Mouse (Mus musculus): ENCODE measurements around the gene Polr2b. TPM values are rescaled to one million over a fixed set of nuclear protein-coding genes. Genes with fewer than 3 reads are reported as not detected.
A peak's percentile ranks its signal among the peaks of the same experiment; 100 is the strongest.

Polr2b gene
- polyA plus RNA-seq, 1 experiment: 21.8 TPM

DNA sequence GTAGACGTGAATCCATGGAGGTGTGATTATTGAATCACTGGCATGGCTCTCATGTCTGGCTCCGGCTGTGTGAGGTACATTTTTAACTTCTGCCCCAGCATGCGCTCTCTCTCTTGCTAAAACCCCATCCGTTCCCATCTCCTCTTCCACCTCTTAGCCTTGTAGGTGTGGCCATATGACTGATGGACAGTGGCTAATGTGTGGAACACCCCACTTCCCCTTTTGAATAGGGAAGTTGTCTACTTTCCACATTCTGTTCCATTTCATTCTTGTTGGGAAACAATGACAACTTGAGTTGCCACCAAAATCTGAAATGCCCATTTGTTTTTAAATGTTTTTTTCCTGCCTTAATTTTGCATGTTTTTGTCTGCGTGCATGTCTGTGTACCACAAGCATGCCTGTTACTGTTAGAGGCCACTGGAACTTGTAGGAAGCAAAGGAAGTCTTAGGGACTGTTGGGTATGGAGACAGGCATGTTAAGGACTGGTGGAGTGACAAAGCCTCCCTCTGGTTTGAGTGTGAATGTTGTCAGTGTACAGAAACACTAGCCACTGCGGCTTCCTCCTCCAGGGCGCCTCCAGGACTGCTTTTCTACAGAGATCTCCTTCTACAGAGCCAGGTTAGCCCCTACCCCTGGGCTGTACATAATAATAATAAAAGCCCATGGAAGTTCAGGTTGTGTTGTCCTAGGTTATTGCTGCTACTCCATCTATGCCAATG is 17.0 kb upstream of the Polr2b start:
- TF ChIP-seq POLR2A (IDR thresholded peaks at IDR 0.05; ENCODE audit: control insufficient read depth, low read depth, low read length): no peak
- TF ChIP-seq CTCF (IDR thresholded peaks at IDR 0.05; ENCODE audit: control insufficient read depth, insufficient read depth, insufficient replicate concordance, low read depth, low read length): no peak
- no peaks in the 10 kb centered on the region; the same call in 1 of the 2 replicates for H3K36me3 ChIP-seq (ENCODE audit: control insufficient read depth, insufficient read depth, low read length)
- no peaks in the 10 kb centered on the region for H3K4me1 ChIP-seq (ENCODE audit: control insufficient read depth, insufficient read depth, low read length)
- no peaks in the 10 kb centered on the region for H3K27me3 ChIP-seq (ENCODE audit: control insufficient read depth, insufficient read depth, low read length)
- H3K27ac ChIP-seq (ENCODE audit: control insufficient read depth, insufficient read depth, low read depth, low read length): no peak overlapping the region
- H3K4me3 ChIP-seq (ENCODE audit: control insufficient read depth, low read depth, low read length): no peak overlapping the region

DNA sequence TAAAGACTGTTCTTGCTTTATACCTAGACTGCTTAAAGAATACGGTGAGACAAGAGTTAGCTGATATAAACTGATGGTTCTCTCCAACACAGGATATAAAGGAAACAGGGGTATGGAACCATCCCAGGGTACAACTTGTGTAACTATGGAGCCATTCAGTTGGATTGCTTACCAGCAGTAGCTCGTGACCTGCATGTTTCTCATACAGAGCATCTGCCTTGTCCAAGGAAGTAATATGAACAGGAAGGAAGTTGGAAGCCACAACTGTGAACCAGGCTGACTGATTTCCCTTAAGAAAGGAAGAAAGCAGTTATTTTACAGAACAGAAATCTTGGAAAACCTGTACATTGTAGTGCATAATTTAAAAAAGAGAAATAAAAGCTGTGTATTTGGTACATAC is 10.5 kb upstream of the Polr2b start:
- Histone ChIP-seq H3K36me3 (ENCODE audit: control insufficient read depth, insufficient read depth, low read length) (no peaks in the 10 kb centered on the region), H3K4me3 (ENCODE audit: control insufficient read depth, low read depth, low read length) (no peak overlapping the region)

DNA sequence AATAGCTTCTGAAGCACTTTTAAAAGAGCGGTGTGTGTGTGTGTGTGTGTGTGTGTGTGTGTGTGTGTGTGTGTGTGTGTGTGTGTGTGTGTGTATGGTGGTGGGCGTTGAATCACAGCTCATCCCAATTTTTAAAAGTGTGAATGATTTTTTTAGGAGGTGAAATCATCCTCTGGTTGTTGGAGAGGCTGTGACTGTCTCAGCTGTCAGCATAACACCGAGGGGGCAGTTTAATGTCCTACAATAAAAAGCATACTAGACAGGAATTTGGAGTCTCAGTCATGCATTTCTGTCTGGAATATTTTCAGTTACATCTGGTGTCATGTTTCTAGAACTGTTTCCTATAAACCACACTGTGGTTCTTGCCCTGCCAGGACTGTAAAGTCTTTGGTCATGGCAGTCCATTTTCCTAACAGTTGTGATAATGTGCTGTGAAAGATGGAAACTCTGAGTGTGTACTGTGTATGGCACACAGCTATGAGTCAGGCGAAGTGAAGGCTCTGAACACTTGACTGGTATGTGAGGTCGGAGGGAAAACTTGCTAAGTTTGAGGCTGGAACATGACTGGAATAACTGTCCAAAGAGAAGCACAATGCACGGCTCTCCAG is 8.5 kb upstream of the Polr2b start:
- TF ChIP-seq CTCF (IDR thresholded peaks at IDR 0.05; ENCODE audit: control insufficient read depth, insufficient read depth, insufficient replicate concordance, low read depth, low read length) (no peak), POLR2A (IDR thresholded peaks at IDR 0.05; ENCODE audit: control insufficient read depth, low read depth, low read length) (no peak)
- H3K4me1 ChIP-seq (ENCODE audit: control insufficient read depth, insufficient read depth, low read length): no peaks in the 10 kb centered on the region
- H3K4me3 ChIP-seq (ENCODE audit: control insufficient read depth, low read depth, low read length): no peak overlapping the region
- H3K36me3 ChIP-seq (ENCODE audit: control insufficient read depth, insufficient read depth, low read length): peaks cover 1% of the 10 kb centered on the region; the same call in 1 of the 2 replicates
- H3K27me3 ChIP-seq (ENCODE audit: control insufficient read depth, insufficient read depth, low read length): no peaks in the 10 kb centered on the region
- H3K27ac ChIP-seq (ENCODE audit: control insufficient read depth, insufficient read depth, low read depth, low read length): no peak overlapping the region

More for the DNA sequence above, 10.5 kb upstream of the Polr2b start:
- Histone ChIP-seq H3K27me3 (ENCODE audit: control insufficient read depth, insufficient read depth, low read length) (no peaks in the 10 kb centered on the region), H3K27ac (ENCODE audit: control insufficient read depth, insufficient read depth, low read depth, low read length) (no peak overlapping the region), H3K4me1 (ENCODE audit: control insufficient read depth, insufficient read depth, low read length) (no peaks in the 10 kb centered on the region)
- TF ChIP-seq POLR2A (IDR thresholded peaks at IDR 0.05; ENCODE audit: control insufficient read depth, low read depth, low read length) (no peak), CTCF (IDR thresholded peaks at IDR 0.05; ENCODE audit: control insufficient read depth, insufficient read depth, insufficient replicate concordance, low read depth, low read length) (no peak)

DNA sequence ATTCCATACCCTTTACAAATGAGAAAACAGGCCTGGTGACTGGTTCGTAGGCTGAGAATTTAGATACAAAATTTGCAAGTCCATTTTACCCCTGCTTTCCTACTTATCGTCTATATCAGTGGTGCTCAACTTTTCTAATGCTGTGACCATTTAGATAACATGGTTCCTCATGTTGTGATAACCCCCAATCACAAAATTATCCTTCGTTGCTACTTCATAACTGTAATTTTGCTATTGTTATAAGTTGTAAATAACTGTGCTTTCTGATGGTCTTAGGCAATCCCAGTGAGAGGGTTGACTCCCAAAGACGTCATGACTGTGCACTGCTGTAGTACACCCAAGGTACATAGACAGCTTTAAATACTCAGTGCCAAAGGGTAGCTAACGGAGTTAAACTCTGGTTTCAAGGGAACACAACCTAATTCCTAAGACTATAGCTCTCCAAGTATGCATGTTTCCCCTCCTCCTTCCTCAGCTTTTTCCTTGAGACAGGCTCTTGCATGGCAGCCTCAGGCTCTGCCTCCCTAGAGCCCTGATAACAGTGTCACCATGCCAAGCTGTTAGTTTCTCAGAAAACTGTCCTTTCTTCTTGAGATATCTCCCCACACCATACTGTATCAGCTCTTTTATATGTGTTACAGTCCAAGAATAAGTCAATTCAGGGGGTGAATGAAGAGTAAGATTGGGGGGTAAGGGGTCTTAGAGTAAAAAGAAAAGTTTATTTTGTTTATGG is 2.0 kb upstream of the Polr2b start:
- no peak for TF ChIP-seq POLR2A (IDR thresholded peaks at IDR 0.05; ENCODE audit: control insufficient read depth, low read depth, low read length)
- TF ChIP-seq CTCF (IDR thresholded peaks at IDR 0.05; ENCODE audit: control insufficient read depth, insufficient read depth, insufficient replicate concordance, low read depth, low read length): no peak
- H3K27me3 ChIP-seq (ENCODE audit: control insufficient read depth, insufficient read depth, low read length): no peaks in the 10 kb centered on the region
- H3K4me1 ChIP-seq (ENCODE audit: control insufficient read depth, insufficient read depth, low read length): peaks cover 5% of the 10 kb centered on the region
- H3K4me3 ChIP-seq (ENCODE audit: control insufficient read depth, low read depth, low read length): no peak overlapping the region
- peaks cover 1% of the 10 kb centered on the region; the same call in 1 of the 2 replicates for H3K36me3 ChIP-seq (ENCODE audit: control insufficient read depth, insufficient read depth, low read length)
- H3K27ac ChIP-seq (ENCODE audit: control insufficient read depth, insufficient read depth, low read depth, low read length): no peak overlapping the region

DNA sequence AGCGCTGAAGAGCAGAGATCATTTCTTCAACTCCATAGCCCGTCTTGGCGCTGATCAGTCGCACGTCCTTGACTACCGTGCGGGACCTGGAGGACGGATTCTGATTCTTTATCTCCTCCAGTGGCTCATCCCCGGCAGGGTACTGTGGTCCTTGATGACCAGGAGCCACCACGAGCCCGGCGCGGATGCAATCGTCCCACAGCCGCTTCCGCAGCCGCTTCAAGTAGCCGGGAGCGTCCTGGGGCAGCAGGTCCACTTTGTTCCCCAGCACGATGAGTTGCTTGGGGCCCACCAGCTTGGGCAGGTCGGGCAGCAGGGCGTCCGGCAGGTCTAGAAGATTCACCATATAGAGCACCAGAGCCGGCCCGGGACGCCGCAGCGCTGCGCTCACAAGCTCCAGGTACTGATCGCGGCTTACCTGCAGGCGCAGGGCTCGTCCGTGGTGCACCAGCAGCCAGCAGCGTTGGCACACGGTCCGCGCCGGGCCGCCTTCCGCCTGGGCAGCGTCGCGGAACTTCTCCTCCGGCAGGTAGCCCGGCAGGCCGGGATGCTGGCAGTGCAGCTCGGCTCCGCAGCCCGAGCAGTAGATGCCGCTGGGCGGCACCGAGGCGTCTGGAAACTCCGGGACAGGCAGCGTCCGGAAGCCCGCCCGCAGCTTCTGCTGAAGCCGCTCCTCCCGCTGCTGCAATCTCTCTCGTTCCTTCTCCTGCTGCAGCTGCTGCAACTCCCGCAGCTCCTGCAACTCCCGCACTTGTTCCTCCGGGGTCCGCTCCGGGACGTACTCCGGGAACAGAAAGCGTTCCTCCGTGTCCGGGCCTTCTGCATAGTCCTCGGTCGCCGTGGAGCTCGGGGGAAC is 668 bp upstream of the Polr2b start:
- no peak for TF ChIP-seq CTCF (IDR thresholded peaks at IDR 0.05; ENCODE audit: control insufficient read depth, insufficient read depth, insufficient replicate concordance, low read depth, low read length)
- TF ChIP-seq POLR2A (IDR thresholded peaks at IDR 0.05; ENCODE audit: control insufficient read depth, low read depth, low read length): no peak
- Histone ChIP-seq H3K4me1 (ENCODE audit: control insufficient read depth, insufficient read depth, low read length) (peaks cover 5% of the 10 kb centered on the region), H3K27me3 (ENCODE audit: control insufficient read depth, insufficient read depth, low read length) (no peaks in the 10 kb centered on the region), H3K36me3 (ENCODE audit: control insufficient read depth, insufficient read depth, low read length) (peaks cover 1% of the 10 kb centered on the region; the same call in 1 of the 2 replicates), H3K27ac (ENCODE audit: control insufficient read depth, insufficient read depth, low read depth, low read length) (no peak overlapping the region), H3K4me3 (ENCODE audit: control insufficient read depth, low read depth, low read length) (peak overlapping the region; percentile 98)

DNA sequence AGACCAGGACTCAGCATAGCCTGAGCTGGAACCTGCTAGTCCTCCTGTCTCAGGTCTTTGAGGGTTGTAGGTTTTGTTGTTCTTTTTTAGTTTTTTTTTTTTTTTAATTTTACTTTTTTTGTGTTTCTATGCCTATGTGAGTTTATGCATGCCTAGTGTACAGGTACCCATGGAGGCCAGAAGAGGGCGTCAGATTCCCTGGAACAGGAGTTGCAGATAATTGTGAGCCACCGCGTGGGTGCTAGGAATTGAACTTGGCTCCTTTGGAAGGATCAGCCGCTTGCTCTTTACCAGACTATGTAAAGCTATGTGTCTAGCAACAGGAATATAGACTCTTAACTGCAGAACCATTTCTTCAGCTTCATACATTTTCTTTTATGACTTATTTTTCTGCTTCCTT is 4.3 kb downstream of the Polr2b start:
- no peaks in the 10 kb centered on the region for H3K36me3 ChIP-seq (ENCODE audit: control insufficient read depth, insufficient read depth, low read length)
- TF ChIP-seq CTCF (IDR thresholded peaks at IDR 0.05; ENCODE audit: control insufficient read depth, insufficient read depth, insufficient replicate concordance, low read depth, low read length): no peak
- TF ChIP-seq POLR2A (IDR thresholded peaks at IDR 0.05; ENCODE audit: control insufficient read depth, low read depth, low read length): no peak

More for the DNA sequence above, 4.3 kb downstream of the Polr2b start:
- Histone ChIP-seq H3K27ac (ENCODE audit: control insufficient read depth, insufficient read depth, low read depth, low read length) (no peak overlapping the region), H3K4me3 (ENCODE audit: control insufficient read depth, low read depth, low read length) (no peak overlapping the region), H3K4me1 (ENCODE audit: control insufficient read depth, insufficient read depth, low read length) (no peaks in the 10 kb centered on the region; the same call in none of the 2 replicates), H3K27me3 (ENCODE audit: control insufficient read depth, insufficient read depth, low read length) (no peaks in the 10 kb centered on the region)
